Mouse (Mus musculus): Measurements from ENCODE around the gene Mum1.
A peak's percentile ranks its signal among the peaks of the same experiment; 100 is the strongest.
"Not testable (repeated sequence)": the region's sequence is repeated elsewhere in the genome, so short reads cannot be mapped to it uniquely, and the experiment has no call there.

The Mum1 gene

GRCm38 (mm10) chr10:80208248-80208647 lies 18.0 kb upstream of the Mum1 start:
- DNase-seq (ENCODE audit: low spot score in 2 of 2): no peak

GRCm38 (mm10) chr10:80208841-80209371 lies 17.3 kb upstream of the Mum1 start:
- no peak for DNase-seq (ENCODE audit: low spot score in 2 of 2)

- not testable (repeated sequence) for DNase-seq (ENCODE audit: low spot score in 2 of 2)
Measured at GRCm38 (mm10) chr10:80211547-80212103, 14.6 kb upstream of the Mum1 start.

GRCm38 (mm10) chr10:80215048-80215772 lies 11.0 kb upstream of the Mum1 start:
- no peak for DNase-seq (ENCODE audit: low spot score in 2 of 2)

GRCm38 (mm10) chr10:80220676-80221075 lies 5.6 kb upstream of the Mum1 start:
- DNase-seq (ENCODE audit: low spot score in 2 of 2): no peak

GRCm38 (mm10) chr10:80223137-80223536 lies 3.1 kb upstream of the Mum1 start:
- not testable (repeated sequence) for DNase-seq (ENCODE audit: low spot score in 2 of 2)

- DNase-seq (ENCODE audit: low spot score in 2 of 2): no peak
Measured at GRCm38 (mm10) chr10:80226071-80226415, 191 bp upstream of the Mum1 start.

GRCm38 (mm10) chr10:80227166-80227539 lies 919 bp downstream of the Mum1 start:
- no peak for DNase-seq (ENCODE audit: low spot score in 2 of 2)

- DNase-seq (ENCODE audit: low spot score in 2 of 2): no peak
Measured at GRCm38 (mm10) chr10:80227877-80228775, 1.9 kb downstream of the Mum1 start.

GRCm38 (mm10) chr10:80236145-80236825 lies 10.1 kb downstream of the Mum1 start:
- DNase-seq (ENCODE audit: low spot score in 2 of 2): no peak

- DNase-seq (ENCODE audit: low spot score in 2 of 2): no peak
Measured at GRCm38 (mm10) chr10:80237020-80237419, 10.8 kb downstream of the Mum1 start.

GRCm38 (mm10) chr10:80238306-80238705 lies 12.1 kb downstream of the Mum1 start:
- no peak for DNase-seq (ENCODE audit: low spot score in 2 of 2)

- no peak for DNase-seq (ENCODE audit: low spot score in 2 of 2)
Measured at GRCm38 (mm10) chr10:80239791-80240190, 13.6 kb downstream of the Mum1 start.

GRCm38 (mm10) chr10:80242088-80242487 lies 15.9 kb downstream of the Mum1 start:
- DNase-seq (ENCODE audit: low spot score in 2 of 2): no peak

- DNase-seq (ENCODE audit: low spot score in 2 of 2): no peak
Measured at GRCm38 (mm10) chr10:80242607-80243006, 16.4 kb downstream of the Mum1 start.

GRCm38 (mm10) chr10:80244791-80245399 lies 18.7 kb downstream of the Mum1 start:
- no peak for DNase-seq (ENCODE audit: low spot score in 2 of 2)

- peak; percentile 71 to 76 for DNase-seq (ENCODE audit: low spot score in 2 of 2)
Measured at GRCm38 (mm10) chr10:80245600-80245999, 19.4 kb downstream of the Mum1 start.

- no peak for DNase-seq (ENCODE audit: low spot score in 2 of 2)
Measured at GRCm38 (mm10) chr10:80247849-80248248, 21.6 kb downstream of the Mum1 start.

- DNase-seq (ENCODE audit: low spot score in 2 of 2): not testable (repeated sequence)
Measured at GRCm38 (mm10) chr10:80248437-80248836, 22.2 kb downstream of the Mum1 start.

GRCm38 (mm10) chr10:80248971-80249640 lies 22.9 kb downstream of the Mum1 start, which contains the start of gene Ndufs7:
Gene Ndufs7, plus strand, starts transcription at chr10:80249121.
- peak; percentile 94 to 98 for DNase-seq (ENCODE audit: low spot score in 2 of 2)

- DNase-seq (ENCODE audit: low spot score in 2 of 2): no peak
Measured at GRCm38 (mm10) chr10:80250059-80250458, 23.8 kb downstream of the Mum1 start.

Data from frontal cortex, postnatal 14 days (tissue).